Mouse (Mus musculus): ENCODE measurements around the gene Arhgap32.
A peak's percentile ranks its signal among the peaks of the same experiment; 100 is the strongest.
"Not testable (repeated sequence)": the region's sequence is repeated elsewhere in the genome, so short reads cannot be mapped to it uniquely, and the experiment has no call there.

The Arhgap32 gene

DNA sequence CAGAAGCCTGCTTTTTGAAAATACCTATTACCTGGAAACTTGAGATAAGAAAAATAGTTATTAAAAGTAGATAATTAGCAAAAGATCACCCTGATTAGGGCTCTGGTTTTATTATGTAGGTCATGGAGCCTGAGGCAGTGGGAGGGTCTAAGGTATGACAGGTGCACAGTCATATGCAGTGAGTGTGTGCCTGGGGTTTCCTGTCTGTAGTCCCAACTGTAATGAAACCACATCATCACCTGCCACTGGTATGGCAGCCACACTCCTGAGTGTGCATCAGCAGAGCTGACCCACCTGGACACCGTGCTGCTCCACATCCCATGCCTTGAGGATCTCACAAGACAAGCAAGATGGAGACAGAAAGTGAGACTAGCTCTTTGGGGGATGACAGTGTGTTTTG, at the start of gene Arhgap32:
TSS of gene Arhgap32 (plus strand) at position 351 of the 400 bp plus-strand sequence.
- DNase-seq (ENCODE audit: low spot score in 2 of 2): no peak

DNA sequence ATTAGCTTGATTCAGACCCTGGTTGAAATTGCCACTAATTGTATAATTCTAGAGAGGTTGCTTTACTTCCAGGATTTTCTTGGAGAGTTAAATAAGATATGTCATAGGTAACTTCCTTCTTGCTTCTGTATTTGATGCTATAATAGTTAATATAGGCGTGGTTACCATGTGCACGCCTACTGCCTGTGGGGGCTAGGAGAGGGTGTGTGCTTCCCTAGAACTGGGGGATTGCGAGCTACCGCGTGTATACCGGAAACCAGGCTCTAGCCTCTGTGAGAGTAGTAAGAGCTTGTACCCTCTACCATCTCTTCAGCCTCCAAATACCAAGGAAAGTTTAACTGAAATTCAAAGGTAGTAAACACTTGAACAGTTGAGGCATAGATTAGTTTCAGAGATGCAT, 43.2 kb upstream of the Arhgap32 start:
- DNase-seq (ENCODE audit: low spot score in 2 of 2): no peak

DNA sequence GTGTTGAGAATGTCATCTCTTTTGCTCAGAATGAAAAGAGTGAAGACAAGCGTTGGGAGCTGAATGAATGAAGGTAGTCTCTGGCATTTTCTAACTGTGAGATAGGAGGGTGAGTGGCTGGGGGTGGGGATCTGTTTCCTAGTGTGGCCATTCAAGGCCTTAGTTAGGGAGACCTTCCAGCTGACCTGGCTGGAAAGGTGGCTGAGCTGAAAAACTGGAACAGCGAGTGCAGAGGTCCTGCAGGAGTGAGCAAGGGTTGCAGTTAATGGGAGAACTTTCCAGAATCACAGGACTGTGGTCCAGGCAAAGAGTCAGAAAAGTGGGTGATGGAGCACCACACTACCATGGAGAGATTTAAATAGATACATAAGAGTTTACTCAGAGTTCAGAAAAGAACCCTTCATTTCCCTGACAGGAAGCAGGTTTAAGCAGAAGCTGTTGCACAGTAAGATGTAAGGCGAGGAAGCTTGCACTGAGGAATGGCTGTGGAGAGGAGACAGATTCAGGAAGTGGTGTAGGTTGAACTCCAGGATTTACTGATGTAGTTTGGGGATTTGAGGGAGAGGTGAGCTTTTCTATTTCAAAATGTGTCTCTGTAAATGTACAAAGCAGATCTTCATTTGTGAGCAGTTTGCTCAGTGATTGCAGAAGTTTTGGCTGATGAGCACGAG, 27.7 kb upstream of the Arhgap32 start:
- DNase-seq (ENCODE audit: low spot score in 2 of 2): no peak

DNA sequence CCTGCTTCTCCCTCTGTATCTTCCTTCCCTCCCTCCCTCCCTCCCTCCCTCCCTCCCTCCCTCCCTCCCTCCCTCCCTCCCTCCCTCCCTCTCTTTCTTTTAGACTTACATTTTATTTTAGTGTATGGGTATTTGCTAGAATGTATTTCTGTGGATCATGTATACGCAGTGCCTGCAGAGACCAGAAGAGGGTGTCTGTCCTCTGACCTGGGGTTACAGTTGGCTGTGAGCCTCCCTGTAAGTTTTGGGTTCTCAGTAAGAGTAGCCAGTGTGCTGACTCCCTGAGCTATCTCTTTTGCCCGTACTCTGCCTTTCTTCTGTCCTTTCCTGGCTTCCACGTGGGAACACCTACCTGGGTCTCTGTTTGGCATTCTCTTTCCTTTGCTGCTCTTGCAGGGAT, 27.1 kb upstream of the Arhgap32 start:
- no peak for DNase-seq (ENCODE audit: low spot score in 2 of 2)

DNA sequence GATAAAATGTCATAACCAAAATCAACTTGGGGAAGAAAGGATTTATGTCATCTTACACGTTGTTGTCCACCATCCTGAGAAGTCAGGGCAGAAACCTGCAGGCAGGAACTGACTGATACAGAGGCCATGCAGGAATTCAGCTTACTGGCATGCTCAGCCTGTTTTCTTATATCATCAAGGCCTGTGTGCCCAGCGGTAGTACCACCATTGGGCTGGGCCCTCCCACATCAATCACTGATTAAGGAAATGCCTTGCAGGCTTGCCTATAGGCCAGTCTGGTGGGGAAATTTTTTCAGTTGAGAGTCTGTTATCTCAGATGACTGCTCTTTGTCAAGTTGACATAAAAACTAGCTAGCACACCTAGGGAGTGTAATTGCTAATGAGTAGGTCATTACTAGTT, 22.5 kb upstream of the Arhgap32 start:
- DNase-seq (ENCODE audit: low spot score in 2 of 2): no peak

DNA sequence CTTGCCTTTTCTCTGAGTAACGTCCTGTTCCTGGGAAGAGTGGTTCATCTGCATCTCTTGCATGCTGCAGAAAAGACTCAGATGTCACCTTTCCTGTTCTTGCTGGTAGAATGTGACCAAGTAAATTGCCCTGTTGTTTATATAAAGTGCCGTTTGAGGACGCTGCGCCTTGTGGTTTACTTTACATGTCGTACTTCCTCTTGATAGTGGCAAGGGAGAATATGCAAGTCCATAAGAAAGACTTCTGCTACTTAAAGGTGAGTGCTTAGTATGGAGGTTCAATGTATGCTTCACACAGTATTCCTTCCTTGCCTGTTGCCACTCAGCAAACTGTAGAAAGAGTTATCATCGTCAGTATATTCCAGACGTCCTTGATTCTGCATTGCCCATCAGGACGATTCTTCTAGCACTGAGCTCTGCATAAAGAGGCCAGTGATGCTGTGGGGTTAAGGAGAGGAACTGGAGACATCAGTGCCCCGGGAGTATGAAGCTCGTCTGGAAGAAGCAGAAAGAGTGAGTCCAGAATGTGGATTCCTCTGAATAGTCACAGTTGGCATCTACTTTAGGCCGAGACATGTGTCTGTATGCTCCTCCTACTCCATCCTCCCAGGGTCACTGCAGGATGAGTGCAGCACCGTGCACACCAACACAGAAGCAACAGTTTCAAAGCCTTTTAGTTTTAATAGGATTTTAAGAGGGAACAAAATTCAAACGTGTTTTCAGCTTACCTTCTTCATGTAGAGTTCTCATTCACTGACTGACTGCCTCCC, 21.4 kb upstream of the Arhgap32 start:
- DNase-seq (ENCODE audit: low spot score in 2 of 2): no peak

DNA sequence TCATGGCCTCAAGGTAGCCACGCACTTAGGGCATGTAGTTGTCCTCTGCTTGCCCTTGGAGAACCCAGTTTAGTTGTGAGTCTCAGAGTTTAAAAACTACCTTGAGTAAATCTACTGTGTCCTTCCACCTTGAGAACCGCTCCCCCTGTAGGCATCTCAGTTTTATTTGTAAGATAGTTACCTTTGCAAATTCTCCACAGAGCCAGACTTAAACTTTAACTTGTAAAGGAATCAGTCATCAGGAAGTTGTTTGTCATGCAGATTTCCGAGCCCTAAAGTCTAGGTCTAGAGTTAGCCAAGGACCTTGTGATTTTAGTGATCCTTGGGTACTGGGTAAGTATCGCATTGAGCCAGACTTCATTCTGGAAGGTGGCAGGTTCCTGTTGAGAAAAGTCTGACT, 20.4 kb upstream of the Arhgap32 start:
- no peak for DNase-seq (ENCODE audit: low spot score in 2 of 2)

DNA sequence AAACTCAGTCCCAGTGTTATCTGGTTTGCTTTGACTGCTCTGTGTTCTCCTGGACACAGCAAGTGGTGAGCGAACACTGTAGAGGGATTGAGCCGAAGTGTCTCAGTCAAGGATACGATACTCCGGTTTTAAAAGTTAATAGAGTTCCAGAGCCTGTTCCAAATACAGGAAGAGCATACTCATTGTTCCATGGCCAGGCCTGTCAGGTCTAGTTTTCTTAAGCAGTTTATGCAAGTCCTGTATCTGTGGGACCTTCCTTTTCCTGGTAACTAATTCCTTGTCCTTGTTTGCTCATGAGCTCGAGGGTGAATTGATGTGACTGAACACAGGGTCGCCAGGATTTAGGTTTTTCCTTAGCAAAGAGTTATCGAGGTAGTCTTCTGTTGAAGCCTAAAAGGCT, 19.4 kb upstream of the Arhgap32 start:
- no peak for DNase-seq (ENCODE audit: low spot score in 2 of 2)

DNA sequence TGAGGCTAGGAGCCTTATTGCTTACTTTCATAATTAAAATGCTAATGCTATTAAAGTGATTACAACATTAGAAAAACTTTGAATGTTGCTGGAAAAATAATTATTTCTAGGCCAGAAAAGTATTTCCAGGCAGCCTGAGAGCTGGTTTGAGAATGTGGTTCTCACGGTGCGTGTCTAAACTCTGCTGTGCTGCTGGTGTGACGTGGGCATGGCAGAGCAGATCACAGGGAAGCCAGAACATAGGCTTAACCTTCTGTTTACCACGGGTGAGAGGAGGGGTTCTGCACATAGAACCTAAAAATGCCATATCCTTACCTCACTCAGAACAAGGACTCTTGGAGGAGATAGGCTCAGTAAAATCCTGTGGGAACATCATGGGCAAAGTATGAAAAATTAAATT, 18.8 kb upstream of the Arhgap32 start:
- no peak for DNase-seq (ENCODE audit: low spot score in 2 of 2)

DNA sequence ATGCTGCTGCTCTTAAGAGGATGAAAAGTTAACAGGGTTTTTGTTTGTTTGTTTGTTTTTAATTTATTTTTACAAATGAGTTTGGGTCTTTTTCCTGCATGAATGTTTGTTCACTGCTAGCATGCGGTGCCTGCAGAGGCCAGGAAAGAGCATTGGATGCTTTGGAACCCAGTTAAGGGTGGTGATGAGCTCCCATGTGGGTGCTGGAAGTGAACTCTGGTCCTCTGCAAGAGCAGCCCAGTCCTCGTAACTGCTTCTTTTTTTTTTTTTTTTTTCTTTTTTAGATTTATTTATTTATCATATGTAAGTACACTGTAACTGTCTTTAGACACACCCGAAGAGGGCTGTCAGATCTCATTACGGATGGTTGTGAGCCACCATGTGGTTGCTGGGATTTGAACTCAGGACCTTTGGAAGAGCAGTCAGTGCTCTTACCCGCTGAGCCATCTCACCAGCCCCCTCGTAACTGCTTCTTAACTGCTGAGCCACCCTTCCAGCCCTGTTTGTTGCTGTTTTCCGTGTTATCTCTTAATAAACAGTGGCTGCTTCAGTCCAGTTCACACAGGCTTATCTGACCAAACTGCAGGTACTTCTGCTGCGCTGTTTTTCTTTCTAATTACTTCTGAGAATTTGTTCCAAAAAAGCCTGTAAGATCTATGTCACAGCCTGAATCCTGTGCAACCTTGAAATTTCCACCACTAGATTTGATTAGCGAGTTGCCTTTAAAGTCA, 17.3 kb upstream of the Arhgap32 start:
- DNase-seq (ENCODE audit: low spot score in 2 of 2): peak in 1 of 2 experiments; percentile 12

DNA sequence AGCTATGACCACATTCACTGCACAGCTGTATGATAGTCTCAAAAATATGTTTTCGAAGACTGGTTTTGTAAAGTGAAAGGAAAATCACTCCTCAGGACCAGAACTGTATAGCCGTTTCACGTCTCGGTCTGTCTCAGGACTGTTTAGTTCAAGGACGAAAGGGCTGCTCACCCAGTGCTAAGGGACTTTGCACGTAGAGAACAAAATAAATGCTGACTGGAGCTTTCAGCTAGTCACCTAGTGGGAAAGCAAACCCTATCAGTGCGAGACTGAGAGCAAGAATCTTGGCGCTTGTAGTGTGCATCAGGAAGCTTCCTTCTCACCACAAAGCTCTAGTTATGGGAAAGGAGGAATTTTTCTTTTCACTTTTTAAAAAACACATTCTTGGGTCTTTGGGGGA, 15.4 kb upstream of the Arhgap32 start:
- DNase-seq (ENCODE audit: low spot score in 2 of 2): no peak

DNA sequence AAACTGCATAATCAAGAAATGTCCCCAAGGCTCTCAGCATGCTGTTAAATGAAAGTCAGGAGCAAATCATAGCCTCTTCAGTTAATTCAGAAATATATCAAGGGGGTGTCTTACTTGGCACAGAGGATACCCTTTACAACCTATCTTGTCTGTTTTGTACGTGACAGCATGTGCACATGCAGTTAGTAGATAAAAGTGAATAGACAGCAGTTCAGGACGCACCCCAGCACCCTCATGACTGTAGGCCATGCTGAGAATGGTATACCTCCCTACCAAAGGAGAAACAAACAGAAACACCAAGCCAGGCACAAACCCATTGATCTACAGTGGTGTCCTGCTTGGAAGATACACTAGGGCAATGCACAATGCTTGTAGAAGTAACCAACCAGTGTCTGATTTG, 14.4 kb upstream of the Arhgap32 start:
- no peak for DNase-seq (ENCODE audit: low spot score in 2 of 2)

DNA sequence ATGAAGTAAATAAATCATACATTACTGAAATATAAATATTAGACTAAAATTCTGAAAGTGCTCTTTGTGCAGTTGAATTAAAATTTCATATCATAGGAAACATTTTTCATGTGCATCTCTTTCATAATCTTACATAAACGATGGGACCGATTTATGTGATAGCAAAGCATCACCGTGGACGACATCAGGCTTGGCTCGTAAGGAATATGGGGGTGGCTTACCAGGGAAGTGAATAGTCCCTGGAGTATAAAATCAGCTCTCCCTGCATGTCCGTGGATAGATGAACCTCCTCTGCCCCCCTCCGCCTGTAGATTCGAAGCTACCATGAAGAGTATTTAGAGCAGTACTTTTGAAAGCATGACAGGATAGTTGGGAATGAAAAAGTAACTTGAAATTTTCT, 11.3 kb upstream of the Arhgap32 start:
- no peak for DNase-seq (ENCODE audit: low spot score in 2 of 2)

DNA sequence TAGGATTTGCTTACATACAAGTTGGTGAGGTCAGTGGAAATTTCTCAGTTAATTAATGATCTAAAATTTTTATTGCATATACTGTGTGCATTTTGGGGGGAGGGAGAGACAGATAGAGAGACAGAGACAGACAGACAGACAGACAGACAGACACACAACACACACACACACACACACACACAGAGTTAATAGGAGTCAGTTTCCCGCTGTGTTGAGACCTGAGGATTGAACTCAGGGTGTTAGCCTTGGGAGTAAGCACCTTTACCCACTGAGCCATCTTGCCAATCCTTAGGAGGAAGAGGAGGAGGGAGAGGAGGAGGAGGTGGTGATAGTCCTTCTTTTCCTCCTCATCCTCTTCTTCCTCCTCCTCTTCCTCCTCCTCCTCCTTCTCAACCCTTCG, 5.6 kb upstream of the Arhgap32 start:
- no peak for DNase-seq (ENCODE audit: low spot score in 2 of 2)

DNA sequence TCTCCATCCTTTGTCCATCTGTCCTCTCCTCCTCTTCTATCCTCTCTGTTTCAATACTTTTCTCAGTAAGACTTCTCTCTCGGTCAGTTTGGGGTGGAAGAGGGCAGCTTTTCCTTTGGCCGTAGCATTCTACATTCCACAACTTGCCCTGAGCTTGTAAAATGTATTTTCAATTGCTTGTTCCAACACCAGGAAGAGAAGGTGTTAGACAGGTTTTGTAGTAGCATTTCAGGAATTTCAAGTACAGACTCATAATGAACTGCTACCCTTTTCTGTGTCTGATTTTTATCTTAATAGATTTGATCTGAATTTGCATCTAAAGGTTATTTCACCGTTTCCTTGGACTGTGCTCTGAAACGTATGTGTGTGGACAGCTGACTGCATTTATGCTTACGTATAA, 336 bp downstream of the Arhgap32 start:
- no peak for DNase-seq (ENCODE audit: low spot score in 2 of 2)

DNA sequence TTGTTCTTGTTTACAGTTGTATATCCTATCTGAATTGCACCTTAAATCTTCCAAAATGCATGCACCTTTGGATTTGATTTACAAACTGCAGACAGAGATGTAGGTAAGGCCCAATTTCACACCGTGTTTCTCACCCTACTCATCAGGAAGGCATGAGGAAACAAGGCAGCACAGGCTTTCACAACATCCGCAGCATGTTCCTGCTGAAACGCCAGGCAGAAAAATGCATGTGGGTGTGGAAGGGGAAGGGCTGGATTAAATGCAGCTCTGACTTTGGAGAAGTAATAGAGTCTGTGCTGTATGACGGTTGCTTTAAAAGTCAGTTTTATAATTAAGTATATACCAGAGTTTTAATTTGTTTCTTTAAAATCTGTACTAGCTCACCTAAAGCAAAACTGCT, 1.9 kb downstream of the Arhgap32 start:
- peak in 1 of 2 experiments; percentile 35 for DNase-seq (ENCODE audit: low spot score in 2 of 2)

DNA sequence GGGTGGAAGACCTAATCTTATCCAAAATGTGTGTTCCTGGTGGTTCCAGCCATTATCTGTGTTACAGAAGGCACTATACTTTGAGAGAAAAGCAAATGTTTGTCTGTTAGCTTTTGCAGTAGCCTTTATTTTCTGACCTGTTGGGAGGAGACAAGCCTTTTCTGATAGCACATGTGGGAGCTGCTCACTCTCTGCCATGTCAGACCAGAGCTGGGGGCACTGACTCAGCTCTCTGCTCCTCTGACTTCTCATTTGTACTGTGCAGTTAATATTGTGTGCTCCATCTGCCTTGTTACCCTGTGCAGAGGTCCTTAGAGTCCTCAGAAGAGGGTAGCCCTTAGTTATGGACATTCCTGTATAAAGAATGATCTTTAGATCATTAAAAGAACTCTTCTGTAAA, 2.5 kb downstream of the Arhgap32 start:
- DNase-seq (ENCODE audit: low spot score in 2 of 2): no peak

DNA sequence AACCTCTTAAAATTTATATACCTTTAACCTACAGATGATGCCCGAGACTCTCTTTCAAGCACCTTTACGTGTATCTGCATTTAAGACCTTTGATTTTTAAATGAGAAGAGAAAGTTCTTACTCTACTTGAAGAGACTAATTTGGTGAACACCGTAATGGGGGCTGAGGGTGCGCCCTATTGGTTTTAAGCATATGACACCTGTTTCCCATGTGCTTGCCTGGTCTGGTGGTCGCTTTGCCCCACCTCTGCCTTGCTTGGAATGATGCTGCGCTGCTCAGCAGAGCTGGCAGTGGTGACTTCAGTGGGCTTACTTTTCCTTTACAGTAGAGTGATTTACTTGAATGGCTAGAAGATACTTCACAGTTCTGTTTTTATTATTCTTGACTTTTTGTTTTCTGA, 3.6 kb downstream of the Arhgap32 start:
- DNase-seq (ENCODE audit: low spot score in 2 of 2): no peak

DNA sequence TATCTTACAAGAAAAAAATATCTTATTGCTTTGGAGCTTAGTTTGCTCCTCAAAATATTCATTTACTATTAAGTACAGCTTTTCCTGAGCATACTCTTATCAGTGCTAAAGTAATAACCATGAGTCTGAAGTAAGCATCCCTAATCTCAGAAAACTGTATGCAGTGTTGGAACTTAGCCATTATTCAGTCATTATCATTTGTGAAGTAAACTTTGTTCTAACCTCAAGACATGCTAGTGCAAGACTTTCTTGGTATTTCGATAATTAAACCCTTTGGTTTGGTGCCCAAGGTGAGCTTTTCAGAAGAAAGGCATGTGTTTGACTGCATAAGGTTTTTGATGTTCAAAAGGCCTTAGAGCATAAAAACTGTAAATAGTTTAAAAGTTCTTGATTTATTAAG, 4.2 kb downstream of the Arhgap32 start:
- no peak for DNase-seq (ENCODE audit: low spot score in 2 of 2)

DNA sequence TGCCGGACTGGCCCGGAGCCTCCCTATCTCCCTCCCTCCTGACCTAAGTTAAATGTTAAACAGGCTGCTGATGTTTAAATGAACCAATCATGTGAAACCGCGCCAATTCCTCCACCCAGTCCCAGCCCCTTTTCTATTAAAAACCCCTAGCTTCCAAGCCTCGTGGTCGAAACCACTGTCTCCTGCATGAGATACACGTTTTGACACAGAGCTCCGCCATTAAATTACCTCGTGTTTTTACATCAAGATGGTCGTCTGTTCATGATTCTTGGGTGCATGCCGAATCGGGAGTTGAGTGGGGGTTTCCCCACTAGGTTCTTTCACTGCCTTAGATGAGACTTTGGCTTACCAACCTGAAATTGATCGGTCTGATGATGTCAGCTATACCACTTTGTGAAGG, 5.3 kb downstream of the Arhgap32 start:
- DNase-seq (ENCODE audit: low spot score in 2 of 2): not testable (repeated sequence)

DNA sequence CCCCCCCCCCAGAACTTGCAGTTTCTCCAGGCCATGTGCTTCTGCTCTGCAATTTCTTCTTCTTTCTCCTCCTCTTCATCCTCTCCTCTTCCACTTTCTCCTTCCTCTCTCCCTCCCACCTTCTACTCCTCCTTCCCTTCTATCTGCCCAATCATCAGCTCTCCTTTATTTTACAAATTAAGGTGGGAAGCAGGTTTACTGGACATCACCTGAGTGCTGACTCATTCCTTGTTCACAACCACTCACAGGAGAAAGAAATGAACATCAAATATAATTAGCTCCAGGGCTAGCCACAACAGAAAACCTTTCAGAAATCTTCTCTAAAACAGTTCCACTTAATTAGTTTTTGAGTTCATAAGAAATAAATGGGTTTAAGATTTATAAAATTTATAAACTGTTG, 20.3 kb downstream of the Arhgap32 start:
- no peak for DNase-seq (ENCODE audit: low spot score in 2 of 2)

DNA sequence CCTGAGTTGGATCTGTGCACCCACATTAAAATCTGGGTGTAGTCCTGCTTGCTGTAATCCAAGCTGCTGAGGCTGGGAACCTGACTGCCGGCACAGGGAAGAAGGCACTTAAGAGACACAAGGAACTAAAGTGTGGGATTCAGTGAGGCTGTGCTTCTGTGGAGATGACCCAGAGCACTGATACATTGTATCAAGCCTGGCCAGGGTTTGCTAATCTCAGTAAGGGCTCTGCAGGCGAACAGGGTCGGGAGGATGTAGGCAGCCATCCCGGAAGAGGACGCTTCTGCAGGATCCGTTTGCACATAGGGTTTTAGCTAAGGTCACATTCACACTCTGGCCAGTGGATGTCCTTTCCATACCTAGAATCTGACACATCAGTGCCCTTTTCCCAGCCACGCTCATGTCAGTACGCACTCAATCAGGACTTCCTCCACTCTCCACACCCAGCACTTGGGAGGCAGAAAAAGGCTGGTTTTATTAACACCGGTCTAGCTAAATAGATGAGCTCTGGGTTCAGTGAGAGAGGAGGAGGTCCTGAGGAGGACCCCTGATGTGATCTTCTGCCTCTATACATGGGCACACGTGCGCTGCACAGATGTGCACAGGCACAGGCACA, 20.9 kb downstream of the Arhgap32 start:
- DNase-seq (ENCODE audit: low spot score in 2 of 2): no peak

All from right cerebral cortex, postnatal 10 days (tissue).